Mouse (Mus musculus) E14TG2a.4 (cell line): Measurements from ENCODE around the gene Tmem59l.

Source experiments
- CTCF ChIP-seq: conservative IDR thresholded peaks from 2 replicates; pipeline ENCODE4 v1.5.1; 2014; ENCODE audit warnings: low read length
- POU5F1 ChIP-seq: IDR thresholded peaks from 2 replicates; pipeline ENCODE4 v1.6.1; 2014; ENCODE audit warnings: low read length, borderline replicate concordance

GRCm38 (mm10) chr8:70469295-70469916, 17.8 kb downstream of the Tmem59l start:
- TF ChIP-seq CTCF (no peak), POU5F1 (no peak)
